8 mouse cellular contexts compared by ENCODE assay signal in genomic region chr11:94629199-94629883, GRCm38 (mm10). TPM values are rescaled to one million over a fixed set of nuclear protein-coding genes. Genes with fewer than 3 reads are reported as not detected.
DNase-seq lines count a peak whose midpoint lies in the region; ATAC-seq and TF ChIP-seq lines count a peak whose summit lies in the region.

Gene Lrrc59, plus strand, starts transcription at chr11:94629767.

- peaks cover 32% of the 10 kb centered on the region for H3K36me3 ChIP-seq in heart, embryonic 10.5 days
- H3K36me3 ChIP-seq in kidney, embryonic 15.5 days, result peaks cover 31% of the 10 kb centered on the region

- peaks cover 11% of the 10 kb centered on the region for H3K4me1 ChIP-seq in bone marrow macrophage, adult 2 months (ENCODE audit: control insufficient read depth, insufficient read depth, low read length)
- no peaks in the 10 kb centered on the region; the same call in 1 of the 2 replicates for H3K4me1 ChIP-seq in embryonic fibroblast, embryonic 13.5 days (ENCODE audit: control insufficient read depth, insufficient read depth, low read length)
- H3K4me1 ChIP-seq in heart, embryonic 10.5 days, result peaks cover 7% of the 10 kb centered on the region; the same call in 1 of the 2 replicates
- H3K4me1 ChIP-seq in kidney, embryonic 15.5 days, result peaks cover 14% of the 10 kb centered on the region

- peak within 1 kb of the TSS; percentile 88 for H3K4me2 ChIP-seq in kidney, embryonic 15.5 days

- no peak for TF ChIP-seq POLR2A in bone marrow macrophage, adult 2 months (IDR thresholded peaks at IDR 0.05; ENCODE audit: borderline replicate concordance, low read depth, low read length)
- peak; percentile 53 for TF ChIP-seq POLR2A in embryonic fibroblast, embryonic 13.5 days (IDR thresholded peaks at IDR 0.05; ENCODE audit: low read depth, low read length)

- ATAC-seq in kidney, embryonic 15.5 days (replicated peaks; ENCODE audit: low FRiP score), result peak; percentile 97
- peak; percentile 99 for ATAC-seq in monocyte, adult 5-6 weeks (replicated peaks; ENCODE audit: insufficient number of reproducible peaks, low FRiP score, low TSS enrichment, poor library complexity, severe bottlenecking)

- H3K27me3 ChIP-seq in heart, embryonic 10.5 days (ENCODE audit: insufficient read depth, poor library complexity, severe bottlenecking), result no peaks in the 10 kb centered on the region
- H3K27me3 ChIP-seq in kidney, embryonic 15.5 days, result no peaks in the 10 kb centered on the region

- 4% methylated on average over 40 of the region's 41 CpGs for WGBS in heart, embryonic 10.5 days
- WGBS in kidney, embryonic 15.5 days, result 6% methylated on average over 38 of the region's 41 CpGs

- H3K9me3 ChIP-seq in heart, embryonic 10.5 days, result no peaks in the 10 kb centered on the region
- no peaks in the 10 kb centered on the region for H3K9me3 ChIP-seq in kidney, embryonic 15.5 days (replicated peaks)

- DNase-seq in A20 (ENCODE audit: low read depth, low spot score) (peak; percentile 95), liver (peak; percentile 95)
- DNase-seq in heart, embryonic 10.5 days (ENCODE audit: low spot score), result peak; percentile 97
- peak; percentile 93 to 99 for DNase-seq in spleen, postnatal 4 days (ENCODE audit: low spot score in 2 of 2)

- peak within 1 kb of the TSS; percentile 86 for H3K4me3 ChIP-seq in bone marrow macrophage, adult 2 months (ENCODE audit: insufficient read depth, low read length)
- H3K4me3 ChIP-seq in embryonic fibroblast, embryonic 13.5 days (ENCODE audit: insufficient read depth, low read length), result peak within 1 kb of the TSS; percentile 90
- H3K4me3 ChIP-seq in heart, embryonic 10.5 days, result peak within 1 kb of the TSS; percentile 98
- peak within 1 kb of the TSS; percentile 100 for H3K4me3 ChIP-seq in kidney, embryonic 15.5 days (replicated peaks)

- TF ChIP-seq CTCF in bone marrow macrophage, adult 2 months (IDR thresholded peaks at IDR 0.05; ENCODE audit: low read depth, low read length), result peak; percentile 52
- peak; percentile 97 for TF ChIP-seq CTCF in embryonic fibroblast, embryonic 13.5 days (IDR thresholded peaks at IDR 0.05; ENCODE audit: borderline replicate concordance, insufficient read depth, low read length)

- H3K9ac ChIP-seq in kidney, embryonic 15.5 days, result peak within 1 kb of the TSS; percentile 88

- H3K27ac ChIP-seq in bone marrow macrophage, adult 2 months (ENCODE audit: insufficient read depth, low read depth, low read length), result peak within 1 kb of the TSS; percentile 43
- peak within 1 kb of the TSS; percentile 64 for H3K27ac ChIP-seq in embryonic fibroblast, embryonic 13.5 days (ENCODE audit: insufficient read depth, low read length)
- peak within 1 kb of the TSS; percentile 92 for H3K27ac ChIP-seq in heart, embryonic 10.5 days
- peak within 1 kb of the TSS; percentile 81 for H3K27ac ChIP-seq in kidney, embryonic 15.5 days

RNA-seq across cellular contexts. Expression of gene Lrrc59, which starts in this region (rescaled TPM):
- 48.9 and 57.6 TPM in 2 replicates for polyA plus RNA-seq in bone marrow macrophage, adult 2 months (2012; ENCODE audit: insufficient read depth, insufficient read length, missing spikeins)
- 227 and 243 TPM in 2 replicates for polyA plus RNA-seq in embryonic fibroblast, embryonic 13.5 days (2011; ENCODE audit: insufficient read length, low read depth, missing spikeins)
- 229 and 251 TPM in 2 replicates for polyA plus RNA-seq in heart, embryonic 10.5 days (2016; fragmentation: Nextera tagmentation; extraction: Ambion mirVana)
- polyA plus RNA-seq in kidney, embryonic 15.5 days (2015; fragmentation: Nextera tagmentation; extraction: Ambion mirVana), result 204 and 215 TPM in 2 replicates
- 61.6 to 80.3 TPM (median 69.2 TPM) in 3 replicates for total RNA-seq in monocyte, adult 5-6 weeks (2017)

Comparison
In these comparisons a context has a peak if more than half of its experiments do, and no peak if none do; other contexts are left out.
1. Peak in every context shown above with its lines: DNase-seq, ATAC-seq, H3K4me3 ChIP-seq and H3K27ac ChIP-seq.